Mouse (Mus musculus) intestine, embryonic 14.5 days (tissue): ENCODE results near the gene Zbtb20. TPM values are rescaled to one million over a fixed set of nuclear protein-coding genes. Genes with fewer than 3 reads are reported as not detected.

Source experiments
- ATAC-seq: fragments of 200-750 bp; cut with Nextera tagmentation; replicated peaks from 2 replicates; pipeline ENCODE4 v1.8.0; 2017; ENCODE audit warnings: low read depth, moderate number of reproducible peaks, moderate TSS enrichment, moderate library complexity; ENCODE audit not compliant: low FRiP score, low TSS enrichment
- DNase-seq: peaks from one replicate; pipeline ENCODE4 v3.0.0-alpha.2; 2018; ENCODE audit warnings: low spot score
- H3K27ac ChIP-seq: fragments of 300-500 bp; sonication (generic); 2 replicates; pipeline ENCODE4 v1.5.1; 2014; ENCODE audit warnings: low read depth, mild to moderate bottlenecking, control low read depth
- H3K27me3 ChIP-seq: fragments of 300-500 bp; sonication (generic); replicated peaks from 2 replicates; pipeline ENCODE4 v1.6.1; 2014; ENCODE audit warnings: low read length, control low read depth; ENCODE audit not compliant: control insufficient read depth, insufficient read depth
- H3K36me3 ChIP-seq: fragments of 300-500 bp; sonication (generic); 2 replicates; pipeline ENCODE4 v1.6.1; 2014; ENCODE audit warnings: low read length, control low read depth; ENCODE audit not compliant: control insufficient read depth, insufficient read depth
- H3K4me1 ChIP-seq: fragments of 300-500 bp; sonication (generic); replicated peaks from 2 replicates; pipeline ENCODE4 v1.6.1; 2014; ENCODE audit warnings: low read length, control low read depth, mixed read lengths; ENCODE audit not compliant: control insufficient read depth, insufficient read depth
- H3K4me2 ChIP-seq: fragments of 300-500 bp; sonication (generic); 2 replicates; pipeline ENCODE4 v1.6.1; 2014; ENCODE audit warnings: low read length
- H3K4me3 ChIP-seq: fragments of 300-500 bp; sonication (generic); 2 replicates; pipeline ENCODE4 v1.5.1; 2014; ENCODE audit warnings: low read depth, low read length, control low read depth, mixed read lengths
- H3K9ac ChIP-seq: fragments of 300-500 bp; sonication (generic); 2 replicates; pipeline ENCODE4 v1.6.1; 2014; ENCODE audit warnings: mild to moderate bottlenecking, low read length
- H3K9me3 ChIP-seq: fragments of 300-500 bp; sonication (generic); 2 replicates; pipeline ENCODE4 v1.6.1; 2016; ENCODE audit warnings: low read length, control low read depth; ENCODE audit not compliant: control insufficient read depth
- WGBS: fragments of 180-500 bp; shearing (Covaris S2); extraction: QIAGEN DNeasy Blood & Tissue Kit; methylation state at CpG from one replicate; pipeline ENCODE4 v1.1.7; 2014; 5-methylcytosine and 5-hydroxymethylcytosine counted together
- polyA plus RNA-seq: library from polyadenylated mRNA; unstranded; fragments of >200 nt; fragmentation: Nextera tagmentation; extraction: Ambion mirVana; gene quantifications from 2 replicates; pipeline ENCODE4 v1.2.1, GENCODE M21; 2014

The Zbtb20 gene
- polyA plus RNA-seq, 1 experiment from 2014 or later = 27.3 TPM

DNA sequence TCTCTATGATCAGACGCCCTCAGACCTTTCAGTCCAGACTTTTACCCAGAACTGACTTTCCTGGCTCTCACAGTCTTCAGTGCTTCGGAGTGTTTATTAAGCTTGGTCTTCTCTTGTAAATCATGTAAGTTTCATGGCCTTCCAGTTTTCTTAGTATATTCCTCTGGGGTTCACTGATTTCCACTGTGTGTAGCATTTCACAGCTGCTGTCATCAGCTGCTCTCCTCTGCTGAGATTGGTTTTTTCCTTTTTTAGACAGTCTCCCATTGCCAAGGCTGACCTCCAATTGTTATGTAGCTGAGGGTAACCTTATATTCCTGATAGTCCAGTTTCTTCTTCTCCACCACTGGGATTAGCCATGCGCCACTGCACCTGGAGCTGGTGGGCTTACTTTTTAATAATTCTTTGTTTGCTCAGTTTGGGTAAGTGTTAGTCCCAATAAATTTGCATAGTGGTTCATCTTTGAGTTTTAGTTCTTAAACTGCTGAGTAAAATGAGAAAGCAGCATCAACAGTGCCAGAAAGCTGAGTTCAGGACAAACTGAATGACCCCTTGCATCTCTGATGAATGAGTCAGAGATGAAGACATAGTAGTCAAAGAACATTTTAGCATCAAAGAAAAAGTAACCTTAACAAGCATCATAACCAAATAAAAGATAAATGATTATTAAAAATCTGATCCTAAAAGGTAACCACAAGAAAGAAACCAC is 380.7 kb downstream of the Zbtb20 start:
- ATAC-seq (no peak), DNase-seq (no peak)
- 73% methylated on average over 3 of the region's 3 CpGs for WGBS
- H3K27ac ChIP-seq = no peak overlapping the region
- no peaks in the 10 kb centered on the region for H3K9me3 ChIP-seq
- no peak overlapping the region for H3K9ac ChIP-seq
- H3K36me3 ChIP-seq = no peaks in the 10 kb centered on the region
- no peaks in the 10 kb centered on the region for H3K27me3 ChIP-seq
- H3K4me1 ChIP-seq = no peaks in the 10 kb centered on the region
- no peak overlapping the region for H3K4me3 ChIP-seq
- no peak overlapping the region for H3K4me2 ChIP-seq

DNA sequence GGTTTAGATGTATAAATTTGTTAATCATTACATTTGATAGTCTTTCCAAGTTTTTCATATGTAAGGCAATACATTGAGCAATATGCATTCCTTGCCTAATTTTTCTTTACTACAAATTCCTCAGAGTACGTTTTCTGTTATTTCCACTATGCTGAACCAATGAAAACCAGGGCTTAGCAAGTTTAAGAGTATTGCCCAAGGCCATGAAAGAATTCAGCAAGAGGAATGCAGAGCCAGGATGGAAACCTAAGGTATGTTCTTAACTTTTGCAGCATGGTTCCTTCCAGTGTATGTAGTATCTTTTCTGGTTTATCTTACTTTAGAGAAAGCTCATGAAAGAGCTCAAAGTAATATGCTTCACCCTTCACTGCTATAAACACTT is 381.2 kb downstream of the Zbtb20 start:
- H3K36me3 ChIP-seq = no peaks in the 10 kb centered on the region
- H3K27ac ChIP-seq = no peak overlapping the region
- no peaks in the 10 kb centered on the region for H3K4me1 ChIP-seq
- H3K4me3 ChIP-seq = no peak overlapping the region
- DNase-seq (no peak), ATAC-seq (no peak)
- no peak overlapping the region for H3K9ac ChIP-seq
- WGBS = 83% methylated on average over 1 of the region's 1 CpGs
- no peaks in the 10 kb centered on the region for H3K27me3 ChIP-seq
- no peak overlapping the region for H3K4me2 ChIP-seq
- H3K9me3 ChIP-seq = no peaks in the 10 kb centered on the region

DNA sequence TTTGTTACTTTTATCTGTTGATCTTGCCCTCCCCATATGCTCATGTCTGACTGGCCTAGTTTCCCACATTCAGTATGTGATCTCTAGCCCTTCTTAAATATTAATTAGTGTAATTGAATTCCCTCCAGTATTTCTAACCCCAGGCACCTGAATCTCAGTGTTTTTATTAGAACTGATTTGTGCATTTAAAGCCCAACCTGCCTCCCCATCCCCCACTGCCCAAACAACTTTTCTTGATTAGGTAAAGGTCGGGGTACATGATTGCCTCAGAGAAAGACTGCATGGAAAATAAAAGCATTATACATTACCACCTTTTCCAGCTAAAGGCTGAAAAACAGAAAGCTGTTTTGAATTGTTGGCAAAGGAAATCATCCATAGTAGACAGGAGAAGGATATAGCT is 383.8 kb downstream of the Zbtb20 start:
- no peak for ATAC-seq
- Histone ChIP-seq H3K9ac (no peak overlapping the region), H3K4me1 (no peaks in the 10 kb centered on the region), H3K4me3 (no peak overlapping the region), H3K9me3 (no peaks in the 10 kb centered on the region), H3K27me3 (no peaks in the 10 kb centered on the region), H3K27ac (no peak overlapping the region), H3K36me3 (no peaks in the 10 kb centered on the region), H3K4me2 (no peak overlapping the region)
- WGBS = 60% methylated on average over 1 of the region's 1 CpGs
- no peak for DNase-seq

DNA sequence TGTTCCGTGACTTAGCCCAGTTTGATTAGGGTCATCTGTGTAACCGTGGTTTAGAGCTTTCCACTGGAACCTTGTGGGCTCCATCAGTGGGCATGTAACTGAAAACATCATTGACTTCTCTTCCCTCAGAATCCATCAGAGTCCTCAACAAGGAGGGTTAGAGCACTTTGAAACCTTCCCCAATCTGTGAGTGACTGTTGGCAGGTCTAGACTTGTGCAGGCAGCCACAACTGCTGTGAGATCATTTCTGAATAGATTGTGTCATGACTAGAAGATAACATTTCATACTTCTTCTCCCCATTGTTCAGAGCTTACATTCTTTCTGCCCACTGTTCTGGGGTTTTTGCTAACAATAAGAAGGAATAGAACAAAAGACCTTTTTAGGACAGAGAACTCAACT is 385.2 kb downstream of the Zbtb20 start:
- H3K36me3 ChIP-seq = no peaks in the 10 kb centered on the region
- H3K9ac ChIP-seq = no peak overlapping the region
- H3K4me3 ChIP-seq = no peak overlapping the region
- no peak overlapping the region for H3K4me2 ChIP-seq
- H3K27me3 ChIP-seq = no peaks in the 10 kb centered on the region
- DNase-seq (no peak), ATAC-seq (no peak)
- no peak overlapping the region for H3K27ac ChIP-seq
- no peaks in the 10 kb centered on the region for H3K9me3 ChIP-seq
- 75% methylated on average over 2 of the region's 2 CpGs for WGBS
- H3K4me1 ChIP-seq = no peaks in the 10 kb centered on the region

DNA sequence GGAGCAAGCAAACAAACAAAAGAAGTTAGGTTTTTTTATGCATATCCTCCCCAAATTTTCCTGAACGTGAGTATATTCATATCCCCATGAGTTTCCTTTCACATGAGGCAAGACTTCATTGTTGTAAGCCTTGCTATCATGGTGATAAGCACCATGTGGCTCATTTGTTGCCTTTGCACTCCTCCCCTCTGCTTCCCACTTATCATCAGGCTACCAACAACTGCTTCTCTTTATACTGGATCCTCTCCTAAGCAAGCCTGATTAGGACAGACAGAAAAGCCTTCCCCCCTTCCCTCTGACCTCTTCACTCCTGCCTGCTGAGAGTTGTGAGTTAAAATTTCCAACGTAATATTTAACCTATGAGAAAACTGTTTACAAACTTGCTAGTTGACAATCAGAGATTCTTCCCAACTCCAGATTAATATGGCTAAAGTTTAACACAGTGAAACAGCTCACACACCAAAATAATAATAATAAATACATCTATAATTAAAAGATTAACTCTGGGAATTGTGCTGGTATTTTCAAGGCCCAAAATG is 398.4 kb downstream of the Zbtb20 start:
- Histone ChIP-seq H3K9ac (no peak overlapping the region), H3K36me3 (no peaks in the 10 kb centered on the region), H3K4me3 (no peak overlapping the region), H3K27ac (no peak overlapping the region), H3K9me3 (no peaks in the 10 kb centered on the region), H3K4me1 (no peaks in the 10 kb centered on the region), H3K4me2 (no peak overlapping the region), H3K27me3 (no peaks in the 10 kb centered on the region)
- ATAC-seq (no peak), DNase-seq (no peak)
- 54% methylated on average over 2 of the region's 2 CpGs for WGBS

DNA sequence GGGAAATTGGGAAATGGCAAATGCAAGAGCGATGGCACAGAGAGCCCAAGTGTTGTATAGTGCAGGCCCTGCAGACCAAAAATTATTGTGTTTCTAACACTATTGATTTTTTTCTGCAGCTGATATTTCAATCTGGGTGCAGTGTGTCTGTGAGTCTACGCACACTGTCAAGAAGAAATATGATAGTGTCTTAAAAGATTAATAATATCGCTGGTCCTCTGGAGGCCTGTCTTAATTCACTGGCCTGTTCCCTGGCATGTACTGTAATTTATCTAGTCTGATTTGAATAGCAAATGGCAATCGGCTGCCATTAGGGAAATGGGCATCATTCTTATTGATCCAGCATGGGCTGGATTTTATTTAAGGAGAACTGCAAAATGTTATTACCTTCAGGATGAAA is 401.1 kb downstream of the Zbtb20 start:
- Histone ChIP-seq H3K4me3 (no peak overlapping the region), H3K9ac (no peak overlapping the region), H3K4me1 (no peaks in the 10 kb centered on the region), H3K36me3 (no peaks in the 10 kb centered on the region), H3K27me3 (no peaks in the 10 kb centered on the region), H3K9me3 (no peaks in the 10 kb centered on the region), H3K4me2 (no peak overlapping the region), H3K27ac (no peak overlapping the region)
- ATAC-seq = no peak
- WGBS = 81% methylated on average over 4 of the region's 4 CpGs
- no peak for DNase-seq

DNA sequence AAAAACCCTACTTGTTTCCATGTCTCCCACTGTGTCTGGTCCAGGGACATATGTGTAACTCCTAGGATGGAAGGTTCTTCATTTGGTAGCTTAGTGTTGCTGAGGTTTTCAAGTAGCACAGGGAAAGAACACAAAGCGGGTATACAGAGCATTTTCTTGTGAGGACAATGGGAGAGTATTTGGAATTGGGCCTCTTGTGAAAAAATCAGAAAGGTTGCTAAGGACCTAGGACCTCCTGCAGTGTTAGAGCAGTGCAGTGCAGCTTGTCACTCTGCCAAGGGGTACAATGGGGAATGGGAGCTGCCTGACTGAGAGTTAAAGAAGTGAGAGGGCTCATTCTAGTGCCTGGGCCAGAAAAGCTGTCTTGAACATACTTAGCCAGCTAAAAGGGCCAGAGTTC is 410.6 kb downstream of the Zbtb20 start:
- H3K4me3 ChIP-seq = no peak overlapping the region
- 93% methylated on average over 1 of the region's 1 CpGs for WGBS
- DNase-seq = no peak

DNA sequence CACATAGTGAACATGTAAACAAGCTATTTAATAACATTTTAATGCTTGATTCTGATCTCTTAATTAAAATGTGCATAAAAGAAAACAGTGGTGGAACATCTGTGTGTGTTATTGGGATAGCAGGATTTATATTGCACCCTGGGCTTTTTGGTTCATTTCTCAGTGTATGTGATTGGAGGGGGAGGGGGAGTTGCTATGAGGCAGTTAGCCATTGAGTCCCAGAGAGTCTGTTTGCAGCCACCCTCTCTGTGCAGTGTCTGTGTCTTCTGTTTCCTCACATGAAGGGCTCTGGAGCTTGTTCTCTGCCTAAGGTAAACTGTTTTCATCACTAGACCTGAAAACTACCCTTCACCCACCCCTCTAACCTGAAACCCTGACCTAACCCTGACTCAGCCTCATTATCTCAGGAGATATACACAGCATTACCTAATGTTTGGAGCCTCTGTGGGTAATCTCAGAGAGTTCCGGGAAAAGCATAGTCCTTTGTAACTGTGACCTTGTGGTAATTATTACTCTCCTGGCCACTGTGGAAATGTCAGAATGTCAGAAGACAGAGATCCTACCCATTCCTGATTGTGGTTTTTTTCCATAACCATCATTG is 411.2 kb downstream of the Zbtb20 start:
- no peak overlapping the region for H3K9ac ChIP-seq
- H3K4me3 ChIP-seq = no peak overlapping the region
- H3K4me2 ChIP-seq = no peak overlapping the region
- ATAC-seq (no peak), DNase-seq (no peak)
- H3K36me3 ChIP-seq = no peaks in the 10 kb centered on the region
- H3K27ac ChIP-seq = no peak overlapping the region
- no peaks in the 10 kb centered on the region for H3K27me3 ChIP-seq
- 66% methylated on average over 1 of the region's 1 CpGs for WGBS
- H3K4me1 ChIP-seq = no peaks in the 10 kb centered on the region
- H3K9me3 ChIP-seq = no peaks in the 10 kb centered on the region

More for the DNA sequence above, 410.6 kb downstream of the Zbtb20 start:
- no peak for ATAC-seq
- no peak overlapping the region for H3K27ac ChIP-seq
- H3K27me3 ChIP-seq = no peaks in the 10 kb centered on the region
- no peak overlapping the region for H3K4me2 ChIP-seq
- H3K36me3 ChIP-seq = no peaks in the 10 kb centered on the region
- H3K9me3 ChIP-seq = no peaks in the 10 kb centered on the region
- no peaks in the 10 kb centered on the region for H3K4me1 ChIP-seq
- no peak overlapping the region for H3K9ac ChIP-seq

DNA sequence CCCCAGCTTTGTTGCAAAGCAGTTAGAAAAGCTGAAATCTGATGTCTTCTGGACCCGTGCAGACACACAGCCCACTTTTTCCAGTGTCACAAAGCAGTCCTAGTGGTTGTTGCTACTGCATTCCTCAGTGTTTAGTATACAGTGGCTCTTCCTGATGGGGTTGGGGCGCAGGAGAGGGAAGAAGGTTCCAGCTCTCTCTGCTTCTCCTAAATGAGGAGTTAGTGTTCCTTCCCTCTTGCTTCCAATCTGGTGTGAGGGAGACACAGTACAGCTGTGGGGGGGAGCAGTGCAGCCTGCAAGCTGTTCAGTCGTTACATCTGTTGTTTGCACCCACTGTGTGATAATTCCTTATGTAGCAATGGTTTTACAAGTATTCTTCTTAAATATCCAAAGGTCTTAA is 415.7 kb downstream of the Zbtb20 start:
- H3K9ac ChIP-seq = no peak overlapping the region
- H3K4me1 ChIP-seq = no peaks in the 10 kb centered on the region
- no peaks in the 10 kb centered on the region for H3K9me3 ChIP-seq
- H3K4me2 ChIP-seq = no peak overlapping the region
- no peaks in the 10 kb centered on the region for H3K36me3 ChIP-seq
- no peak overlapping the region for H3K4me3 ChIP-seq
- WGBS = 66% methylated on average over 3 of the region's 3 CpGs
- DNase-seq (no peak), ATAC-seq (no peak)
- H3K27ac ChIP-seq = no peak overlapping the region
- no peaks in the 10 kb centered on the region for H3K27me3 ChIP-seq
